Mouse (Mus musculus): ENCODE results near the gene Pik3c2b.

DNA sequence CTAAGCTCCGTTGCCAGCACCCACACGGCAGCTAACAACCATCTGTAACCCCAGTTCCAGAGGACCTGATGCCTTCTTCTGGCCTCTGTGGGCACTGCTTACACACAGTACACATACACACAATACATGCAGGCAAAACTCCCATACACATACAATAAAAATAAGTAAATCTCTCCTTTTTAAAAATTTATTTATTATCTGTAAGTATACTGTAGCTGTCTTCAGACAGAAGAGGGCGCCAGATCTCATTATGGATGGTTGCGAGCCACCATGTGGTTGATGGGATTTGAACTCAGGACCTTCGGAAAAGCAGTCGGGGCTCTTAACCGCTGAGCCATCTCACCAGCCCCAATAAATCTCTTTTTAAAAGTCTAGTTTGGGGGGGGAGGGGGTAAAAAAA lies 24.1 kb upstream of the Pik3c2b start:
- peak; percentile 38 for TF ChIP-seq CTCF (conservative IDR thresholded peaks at IDR 0.05; ENCODE audit: low read length)
- no peak for TF ChIP-seq NANOG (IDR thresholded peaks at IDR 0.05; ENCODE audit: borderline replicate concordance, low read length)
